Mouse (Mus musculus): Measurements from ENCODE around the gene Aoc1. TPM values are rescaled to one million over a fixed set of nuclear protein-coding genes. Genes with fewer than 3 reads are reported as not detected.

Gene Aoc1
- polyA plus RNA-seq, 1 experiment from 2014 or later, result not detected

- Histone ChIP-seq H3K9ac (ENCODE audit: low read depth, low read length) (no peak within 1 kb of the TSS), H3K27me3 (replicated peaks; ENCODE audit: control insufficient read depth, insufficient read depth, low read length) (no peaks in the 10 kb centered on the region), H3K4me1 (ENCODE audit: control insufficient read depth, insufficient read depth, low read depth, low read length) (no peaks in the 10 kb centered on the region), H3K4me3 (ENCODE audit: low read length) (no peak within 1 kb of the TSS), H3K9me3 (ENCODE audit: control insufficient read depth, low read length) (no peaks in the 10 kb centered on the region), H3K27ac (ENCODE audit: low read depth, low read length) (no peak within 1 kb of the TSS), H3K4me2 (ENCODE audit: low read length) (no peak within 1 kb of the TSS), H3K36me3 (ENCODE audit: control insufficient read depth, insufficient read depth, low read length) (no peaks in the 10 kb centered on the region)
- no peak for ATAC-seq
- WGBS, result 93% methylated on average over 5 of the region's 5 CpGs
Measured at GRCm38 (mm10) chr6:48929595-48929994, 56.9 kb downstream of the Aoc1 start, which contains the start of gene 1600015I10Rik. Gene 1600015I10Rik (plus strand): TSS chr6:48929895.

GRCm38 (mm10) chr6:48949596-48949995 is 76.9 kb downstream of the Aoc1 start:
- Histone ChIP-seq H3K27me3 (replicated peaks; ENCODE audit: control insufficient read depth, insufficient read depth, low read length) (no peaks in the 10 kb centered on the region), H3K9me3 (ENCODE audit: control insufficient read depth, low read length) (no peaks in the 10 kb centered on the region), H3K27ac (ENCODE audit: low read depth, low read length) (no peak overlapping the region), H3K4me2 (ENCODE audit: low read length) (no peak overlapping the region), H3K36me3 (ENCODE audit: control insufficient read depth, insufficient read depth, low read length) (no peaks in the 10 kb centered on the region), H3K4me3 (ENCODE audit: low read length) (no peak overlapping the region), H3K9ac (ENCODE audit: low read depth, low read length) (no peak overlapping the region), H3K4me1 (ENCODE audit: control insufficient read depth, insufficient read depth, low read depth, low read length) (no peaks in the 10 kb centered on the region)
- no peak for ATAC-seq
- WGBS, result 71% methylated on average over 2 of the region's 2 CpGs

- H3K4me3 ChIP-seq (ENCODE audit: low read length), result no peak overlapping the region
- H3K36me3 ChIP-seq (ENCODE audit: control insufficient read depth, insufficient read depth, low read length), result no peaks in the 10 kb centered on the region
- no peak overlapping the region for H3K9ac ChIP-seq (ENCODE audit: low read depth, low read length)
- H3K27ac ChIP-seq (ENCODE audit: low read depth, low read length), result no peak overlapping the region
- no peak overlapping the region for H3K4me2 ChIP-seq (ENCODE audit: low read length)
- H3K27me3 ChIP-seq (replicated peaks; ENCODE audit: control insufficient read depth, insufficient read depth, low read length), result no peaks in the 10 kb centered on the region
- no peaks in the 10 kb centered on the region for H3K4me1 ChIP-seq (ENCODE audit: control insufficient read depth, insufficient read depth, low read depth, low read length)
- 88% methylated on average over 5 of the region's 5 CpGs for WGBS
- ATAC-seq, result no peak
- no peaks in the 10 kb centered on the region for H3K9me3 ChIP-seq (ENCODE audit: control insufficient read depth, low read length)
Measured at GRCm38 (mm10) chr6:48950676-48951075, 78.0 kb downstream of the Aoc1 start.

GRCm38 (mm10) chr6:48951630-48952029 is 78.9 kb downstream of the Aoc1 start:
- 86% methylated on average over 6 of the region's 6 CpGs for whole genome bisulfite sequencing
- no peaks in the 10 kb centered on the region for H3K36me3 ChIP-seq (ENCODE audit: control insufficient read depth, insufficient read depth, low read length)
- H3K9ac ChIP-seq (ENCODE audit: low read depth, low read length), result no peak overlapping the region
- no peaks in the 10 kb centered on the region for H3K27me3 ChIP-seq (replicated peaks; ENCODE audit: control insufficient read depth, insufficient read depth, low read length)
- H3K4me3 ChIP-seq (ENCODE audit: low read length), result no peak overlapping the region
- ATAC-seq, result no peak
- H3K4me1 ChIP-seq (ENCODE audit: control insufficient read depth, insufficient read depth, low read depth, low read length), result no peaks in the 10 kb centered on the region
- no peak overlapping the region for H3K4me2 ChIP-seq (ENCODE audit: low read length)
- no peaks in the 10 kb centered on the region for H3K9me3 ChIP-seq (ENCODE audit: control insufficient read depth, low read length)
- no peak overlapping the region for H3K27ac ChIP-seq (ENCODE audit: low read depth, low read length)

- Histone ChIP-seq H3K9ac (ENCODE audit: low read depth, low read length) (no peak overlapping the region), H3K36me3 (ENCODE audit: control insufficient read depth, insufficient read depth, low read length) (no peaks in the 10 kb centered on the region), H3K4me1 (ENCODE audit: control insufficient read depth, insufficient read depth, low read depth, low read length) (no peaks in the 10 kb centered on the region), H3K9me3 (ENCODE audit: control insufficient read depth, low read length) (no peaks in the 10 kb centered on the region), H3K4me2 (ENCODE audit: low read length) (no peak overlapping the region), H3K4me3 (ENCODE audit: low read length) (no peak overlapping the region), H3K27ac (ENCODE audit: low read depth, low read length) (no peak overlapping the region), H3K27me3 (replicated peaks; ENCODE audit: control insufficient read depth, insufficient read depth, low read length) (no peaks in the 10 kb centered on the region)
- no peak for ATAC-seq
- 89% methylated on average over 5 of the region's 5 CpGs for WGBS
Measured at GRCm38 (mm10) chr6:48953220-48953619, 80.5 kb downstream of the Aoc1 start.

- H3K4me1 ChIP-seq (ENCODE audit: control insufficient read depth, insufficient read depth, low read depth, low read length), result no peaks in the 10 kb centered on the region
- no peaks in the 10 kb centered on the region for H3K27me3 ChIP-seq (replicated peaks; ENCODE audit: control insufficient read depth, insufficient read depth, low read length)
- H3K9me3 ChIP-seq (ENCODE audit: control insufficient read depth, low read length), result no peaks in the 10 kb centered on the region
- H3K9ac ChIP-seq (ENCODE audit: low read depth, low read length), result no peak overlapping the region
- no peak overlapping the region for H3K4me2 ChIP-seq (ENCODE audit: low read length)
- no peak overlapping the region for H3K4me3 ChIP-seq (ENCODE audit: low read length)
- no peak overlapping the region for H3K27ac ChIP-seq (ENCODE audit: low read depth, low read length)
- 79% methylated on average over 5 of the region's 5 CpGs for WGBS
- H3K36me3 ChIP-seq (ENCODE audit: control insufficient read depth, insufficient read depth, low read length), result no peaks in the 10 kb centered on the region
- ATAC-seq, result no peak
Measured at GRCm38 (mm10) chr6:48954211-48954610, 81.5 kb downstream of the Aoc1 start.

- Histone ChIP-seq H3K4me2 (ENCODE audit: low read length) (no peak overlapping the region), H3K36me3 (ENCODE audit: control insufficient read depth, insufficient read depth, low read length) (no peaks in the 10 kb centered on the region), H3K27me3 (replicated peaks; ENCODE audit: control insufficient read depth, insufficient read depth, low read length) (no peaks in the 10 kb centered on the region), H3K27ac (ENCODE audit: low read depth, low read length) (no peak overlapping the region), H3K9me3 (ENCODE audit: control insufficient read depth, low read length) (no peaks in the 10 kb centered on the region), H3K9ac (ENCODE audit: low read depth, low read length) (no peak overlapping the region), H3K4me1 (ENCODE audit: control insufficient read depth, insufficient read depth, low read depth, low read length) (no peaks in the 10 kb centered on the region), H3K4me3 (ENCODE audit: low read length) (no peak overlapping the region)
- WGBS, result 65% methylated on average over 1 of the region's 1 CpGs
- ATAC-seq, result no peak; the same call in 1 of the 2 replicates
Measured at GRCm38 (mm10) chr6:48954946-48955345, 82.2 kb downstream of the Aoc1 start.

GRCm38 (mm10) chr6:48956785-48957184 is 84.1 kb downstream of the Aoc1 start:
- Histone ChIP-seq H3K27ac (ENCODE audit: low read depth, low read length) (no peak overlapping the region), H3K9ac (ENCODE audit: low read depth, low read length) (no peak overlapping the region), H3K4me3 (ENCODE audit: low read length) (no peak overlapping the region), H3K4me2 (ENCODE audit: low read length) (no peak overlapping the region), H3K36me3 (ENCODE audit: control insufficient read depth, insufficient read depth, low read length) (no peaks in the 10 kb centered on the region), H3K9me3 (ENCODE audit: control insufficient read depth, low read length) (no peaks in the 10 kb centered on the region), H3K4me1 (ENCODE audit: control insufficient read depth, insufficient read depth, low read depth, low read length) (no peaks in the 10 kb centered on the region), H3K27me3 (replicated peaks; ENCODE audit: control insufficient read depth, insufficient read depth, low read length) (no peaks in the 10 kb centered on the region)
- WGBS, result 88% methylated on average over 4 of the region's 4 CpGs
- no peak for ATAC-seq

GRCm38 (mm10) chr6:48958053-48958452 is 85.4 kb downstream of the Aoc1 start:
- Histone ChIP-seq H3K4me3 (ENCODE audit: low read length) (no peak overlapping the region), H3K9me3 (ENCODE audit: control insufficient read depth, low read length) (no peaks in the 10 kb centered on the region), H3K4me2 (ENCODE audit: low read length) (no peak overlapping the region), H3K36me3 (ENCODE audit: control insufficient read depth, insufficient read depth, low read length) (no peaks in the 10 kb centered on the region), H3K27ac (ENCODE audit: low read depth, low read length) (no peak overlapping the region), H3K9ac (ENCODE audit: low read depth, low read length) (no peak overlapping the region), H3K27me3 (replicated peaks; ENCODE audit: control insufficient read depth, insufficient read depth, low read length) (no peaks in the 10 kb centered on the region), H3K4me1 (ENCODE audit: control insufficient read depth, insufficient read depth, low read depth, low read length) (no peaks in the 10 kb centered on the region)
- WGBS, result 85% methylated on average over 1 of the region's 1 CpGs
- ATAC-seq, result peak; percentile 85
